Mouse (Mus musculus) bone marrow, adult 2 months (tissue): ENCODE data around the gene Palld.

Experiments
- CTCF ChIP-seq: fragments of 200-500 bp; IDR thresholded peaks from 2 replicates; pipeline ENCODE4 v1.5.1; 2011; ENCODE audit warnings: low read length, control low read depth; ENCODE audit not compliant: control insufficient read depth, insufficient read depth
- POLR2A ChIP-seq: fragments of 200-500 bp; IDR thresholded peaks from 2 replicates; pipeline ENCODE4 v1.6.1; 2011; ENCODE audit warnings: low read depth, mild to moderate bottlenecking, control low read depth, low read length, borderline replicate concordance; ENCODE audit not compliant: control insufficient read depth

DNA sequence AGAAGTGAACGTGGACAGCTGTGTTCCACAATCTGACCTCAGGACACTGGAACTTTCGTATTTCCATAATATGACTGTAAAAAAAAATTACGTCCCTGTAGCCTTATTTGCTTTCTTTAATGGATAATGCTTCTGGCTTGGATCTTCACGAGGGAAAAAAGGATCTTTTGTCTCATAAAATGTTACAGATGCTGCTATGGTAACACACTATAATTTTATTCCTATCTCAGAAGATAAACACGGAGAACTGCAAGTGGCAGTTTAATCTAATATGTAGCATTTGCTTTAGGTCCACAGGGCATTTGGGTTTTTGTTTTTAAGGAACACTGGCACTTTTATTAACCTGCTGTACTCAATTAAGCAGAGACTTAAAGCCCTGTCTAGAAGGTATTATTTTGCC is 79.3 kb downstream of the Palld start:
- TF ChIP-seq CTCF, result no peak
- no peak for TF ChIP-seq POLR2A
